Mouse (Mus musculus) MEL (cell line): ENCODE results near the gene Rpl3. TPM values are rescaled to one million over a fixed set of nuclear protein-coding genes. Genes with fewer than 3 reads are reported as not detected.

Experiments
- DNase-seq: peaks from one replicate; pipeline ENCODE4 v3.0.0; 2011; ENCODE audit warnings: low read depth, low spot score
- H3K27ac ChIP-seq: 2 replicates; pipeline ENCODE4 v1.5.1; 2012; ENCODE audit warnings: low read depth, mild to moderate bottlenecking, control low read depth, low read length, moderate library complexity; ENCODE audit not compliant: control insufficient read depth
- H3K27me3 ChIP-seq, 2 experiments: fragments of 150-350 bp in 1 of 2; sonication (generic) in 1 of 2; 2 replicates each; pipeline ENCODE4 v1.6.1; 2012; ENCODE audit warnings: low read length in 2 of 2, mild to moderate bottlenecking in 2 of 2, improper control_type of control experiment in 1 of 2, moderate library complexity in 1 of 2; ENCODE audit not compliant: insufficient read depth in 2 of 2, control insufficient read depth in 1 of 2
- H3K36me3 ChIP-seq, 2 experiments: 2 replicates each; pipeline ENCODE4 v1.6.1; 2012 to 2014; ENCODE audit warnings: low read length in 2 of 2, improper control_type of control experiment in 1 of 2, inconsistent platforms in 1 of 2, mild to moderate bottlenecking in 1 of 2; ENCODE audit not compliant: insufficient read depth in 2 of 2, control insufficient read depth in 1 of 2
- H3K4me1 ChIP-seq, 2 experiments: fragments of 150-350 bp in 1 of 2; sonication (generic) in 1 of 2; 2 replicates each; pipeline ENCODE4 v1.6.1; 2012; ENCODE audit warnings: low read length in 2 of 2, improper control_type of control experiment in 1 of 2, mild to moderate bottlenecking in 1 of 2; ENCODE audit not compliant: insufficient read depth in 2 of 2, control insufficient read depth in 1 of 2
- H3K4me3 ChIP-seq, 2 experiments: fragments of 150-350 bp in 1 of 2; sonication (generic) in 1 of 2; 2 replicates each; pipeline ENCODE4 v1.5.1; 2012; ENCODE audit warnings: low read depth in 2 of 2, low read length in 2 of 2, mild to moderate bottlenecking in 2 of 2, moderate library complexity in 2 of 2, control low read depth in 1 of 2, improper control_type of control experiment in 1 of 2; ENCODE audit not compliant: control insufficient read depth in 1 of 2, insufficient read depth in 1 of 2
- H3K79me2 ChIP-seq: 2 replicates; pipeline ENCODE4 v1.6.1; 2012; ENCODE audit warnings: mild to moderate bottlenecking, low read length, moderate library complexity; ENCODE audit not compliant: control insufficient read depth, poor library complexity, insufficient read depth
- H3K9ac ChIP-seq: 2 replicates; pipeline ENCODE4 v1.6.1; 2012; ENCODE audit warnings: low read depth, mild to moderate bottlenecking, control low read depth, low read length, moderate library complexity; ENCODE audit not compliant: control insufficient read depth, poor library complexity, severe bottlenecking
- H3K9me3 ChIP-seq: fragments of 150-350 bp; sonication (generic); replicated peaks from 2 replicates; pipeline ENCODE4 v1.6.1; 2012; ENCODE audit warnings: mild to moderate bottlenecking, low read length, improper control_type of control experiment, moderate library complexity; ENCODE audit not compliant: insufficient read depth
- CHD1 ChIP-seq: IDR thresholded peaks from 2 replicates; pipeline ENCODE4 v1.6.1; 2012; ENCODE audit warnings: low read depth, mild to moderate bottlenecking, inconsistent platforms, low read length, improper control_type of control experiment
- CHD2 ChIP-seq: IDR thresholded peaks from 2 replicates; pipeline ENCODE4 v1.6.1; 2011; ENCODE audit warnings: low read length, improper control_type of control experiment
- CTCF ChIP-seq, 3 experiments: IDR thresholded peaks in 2 of 3; conservative IDR thresholded peaks in 1 of 3; 2 replicates each; pipeline ENCODE4 v1.5.1; 2011 to 2012; ENCODE audit warnings: low read length in 3 of 3, low read depth in 2 of 3, mild to moderate bottlenecking in 2 of 3, improper control_type of control experiment in 1 of 3, inconsistent platforms in 1 of 3, mixed read lengths in 1 of 3, moderate library complexity in 1 of 3; ENCODE audit not compliant: control insufficient read depth in 1 of 3, insufficient read depth in 1 of 3, poor library complexity in 1 of 3, severe bottlenecking in 1 of 3
- ELF1 ChIP-seq: IDR thresholded peaks from 2 replicates; pipeline ENCODE4 v1.6.1; 2014; ENCODE audit warnings: low read depth, mild to moderate bottlenecking, inconsistent platforms, low read length, improper control_type of control experiment, moderate library complexity
- EP300 ChIP-seq, 2 experiments: IDR thresholded peaks; 2 replicates each; pipeline ENCODE4 v1.6.1; 2011; ENCODE audit warnings: improper control_type of control experiment in 2 of 2, low read length in 2 of 2, low read depth in 1 of 2, mild to moderate bottlenecking in 1 of 2
- GATA1 ChIP-seq: IDR thresholded peaks from 2 replicates; pipeline ENCODE4 v1.6.1; 2011; ENCODE audit warnings: low read depth, low read length, improper control_type of control experiment
- MAFK ChIP-seq: IDR thresholded peaks from 2 replicates; pipeline ENCODE4 v1.6.1; 2011; ENCODE audit warnings: low read depth, mild to moderate bottlenecking, low read length, improper control_type of control experiment, borderline replicate concordance
- MAX ChIP-seq: IDR thresholded peaks from 2 replicates; pipeline ENCODE4 v1.6.1; 2011; ENCODE audit warnings: low read length, improper control_type of control experiment
- MEF2A ChIP-seq: IDR thresholded peaks from 2 replicates; pipeline ENCODE4 v1.6.1; 2014; ENCODE audit warnings: low read depth, mild to moderate bottlenecking, inconsistent platforms, low read length, improper control_type of control experiment; ENCODE audit not compliant: poor library complexity, insufficient replicate concordance, severe bottlenecking; ENCODE audit errors: extremely low read depth
- MYB ChIP-seq: IDR thresholded peaks from 2 replicates; pipeline ENCODE4 v1.6.1; 2011; ENCODE audit warnings: mild to moderate bottlenecking, low read depth, low read length, improper control_type of control experiment
- POLR2AphosphoS2 ChIP-seq: IDR thresholded peaks from 2 replicates; pipeline ENCODE4 v1.6.1; 2011; ENCODE audit warnings: low read length, improper control_type of control experiment
- SMC3 ChIP-seq: IDR thresholded peaks from 2 replicates; pipeline ENCODE4 v1.6.1; 2011; ENCODE audit warnings: low read depth, low read length, improper control_type of control experiment
- TAL1 ChIP-seq: IDR thresholded peaks from 2 replicates; pipeline ENCODE4 v1.6.1; 2012; ENCODE audit warnings: mild to moderate bottlenecking, inconsistent platforms, low read length, moderate library complexity, mixed read lengths
- UBTF ChIP-seq: IDR thresholded peaks from 2 replicates; pipeline ENCODE4 v1.6.1; 2012; ENCODE audit warnings: low read depth, mild to moderate bottlenecking, inconsistent platforms, low read length, improper control_type of control experiment, moderate library complexity, borderline replicate concordance; ENCODE audit not compliant: insufficient read depth
- polyA plus RNA-seq, 2 experiments: library from polyadenylated mRNA; stranded (reverse) in 1 of 2; unstranded in 1 of 2; fragments of >175 nt in 1 of 2; fragments of >200 nt in 1 of 2; gene quantifications; 2 replicates each; pipeline versions ENCODE4 v1.2.1 to v1.2.4; 2012; ENCODE audit warnings: low replicate concordance in 2 of 2, low read depth in 1 of 2; ENCODE audit not compliant: insufficient read length in 2 of 2, insufficient read depth in 1 of 2, missing spikeins in 1 of 2
- total RNA-seq: library from RNA; depleted of rRNA; stranded (reverse); fragments of 300-350 nt; gene quantifications from 2 replicates; pipeline ENCODE4 v1.2.3, GENCODE M21; 2012

The Rpl3 gene
- total and polyA plus RNA-seq, 3 experiments, result 543 to 1,686 (median 1,096) TPM

DNA sequence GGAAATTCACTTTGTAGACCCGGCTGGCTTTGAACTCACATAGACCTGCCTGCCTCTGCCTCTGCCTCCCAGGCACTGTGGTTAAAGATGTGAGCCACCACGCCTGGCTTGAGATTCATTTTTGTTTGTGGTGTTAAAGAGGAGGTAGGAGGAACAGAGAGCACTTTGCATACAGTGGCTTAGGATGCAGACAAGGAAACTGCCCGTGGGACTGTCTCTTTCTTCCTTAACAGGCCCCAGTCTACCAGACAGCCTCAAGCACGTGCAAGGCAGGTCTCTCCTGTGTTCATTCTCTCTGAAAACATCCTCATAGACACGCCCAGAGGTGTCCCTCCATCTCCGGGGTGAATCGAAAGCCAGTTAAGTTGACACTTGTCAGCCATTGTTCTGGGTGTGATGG is 57.3 kb downstream of the Rpl3 start:
- Histone ChIP-seq H3K4me1 (no peaks in the 10 kb centered on the region), H3K79me2 (no peaks in the 10 kb centered on the region), H3K36me3 (no peaks in the 10 kb centered on the region), H3K4me3 (no peak overlapping the region), H3K9me3 (no peaks in the 10 kb centered on the region), H3K27me3 (no peaks in the 10 kb centered on the region), H3K27ac (no peak overlapping the region), H3K9ac (no peak overlapping the region)
- no peak for DNase-seq
- no peak for TF ChIP-seq MAX
- TF ChIP-seq EP300 (IDR thresholded peaks at IDR 0.05; ENCODE audit: low read depth in 1 of 2, low read length in 2 of 2), result no peak
- no peak for TF ChIP-seq MAFK

DNA sequence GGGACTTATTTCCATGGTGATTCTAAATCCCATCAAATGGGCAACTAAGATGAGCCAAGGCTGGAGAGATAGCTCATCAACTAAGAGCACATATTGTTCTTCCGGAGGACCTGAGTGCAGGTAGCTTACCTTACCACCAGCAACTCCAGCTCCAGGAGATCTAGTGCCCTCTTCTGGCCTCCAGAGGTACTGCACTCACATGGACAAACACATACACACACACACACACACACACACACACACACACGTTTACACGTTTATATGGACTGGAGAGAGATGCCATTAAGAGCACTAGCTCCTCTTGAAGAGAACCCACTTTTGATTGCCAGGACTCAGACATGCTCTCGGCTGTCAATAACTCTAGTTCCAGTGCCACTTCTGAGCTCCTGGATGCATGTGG is 60.5 kb downstream of the Rpl3 start:
- H3K27ac ChIP-seq, result no peak overlapping the region
- no peak overlapping the region for H3K4me3 ChIP-seq
- H3K27me3 ChIP-seq, result no peaks in the 10 kb centered on the region
- TF ChIP-seq ELF1, result no peak
- no peak for TF ChIP-seq MYB
- TF ChIP-seq MAX, result no peak
- TF ChIP-seq CHD1, result no peak
- TF ChIP-seq TAL1, result no peak
- TF ChIP-seq POLR2AphosphoS2, result no peak
- TF ChIP-seq SMC3, result peak; percentile 18; the same call in 1 of the 2 replicates
- TF ChIP-seq UBTF, result no peak
- peak in 1 of 3 experiments; percentile 30; a peak in 1 of 6 replicates for TF ChIP-seq CTCF (IDR thresholded peaks at IDR 0.05 in 2 of 3, conservative IDR thresholded peaks at IDR 0.05 in 1 of 3; ENCODE audit: control insufficient read depth in 1 of 3, insufficient read depth in 1 of 3, low read depth in 2 of 3, low read length in 3 of 3, poor library complexity in 1 of 3, severe bottlenecking in 1 of 3)
- TF ChIP-seq CHD2, result no peak
- no peak for TF ChIP-seq GATA1
- no peak for TF ChIP-seq MEF2A
- TF ChIP-seq, all 39 proteins: peak for 2
- H3K79me2 ChIP-seq, result no peaks in the 10 kb centered on the region
- peaks cover 0 to 5% of the 10 kb centered on the region in 2 experiments; a peak in 2 of 4 replicates for H3K36me3 ChIP-seq
- no peak overlapping the region for H3K9ac ChIP-seq
- DNase-seq, result no peak
- H3K4me1 ChIP-seq, result peaks cover 0 to 12% of the 10 kb centered on the region in 2 experiments; a peak in 2 of 4 replicates
- no peaks in the 10 kb centered on the region for H3K9me3 ChIP-seq

DNA sequence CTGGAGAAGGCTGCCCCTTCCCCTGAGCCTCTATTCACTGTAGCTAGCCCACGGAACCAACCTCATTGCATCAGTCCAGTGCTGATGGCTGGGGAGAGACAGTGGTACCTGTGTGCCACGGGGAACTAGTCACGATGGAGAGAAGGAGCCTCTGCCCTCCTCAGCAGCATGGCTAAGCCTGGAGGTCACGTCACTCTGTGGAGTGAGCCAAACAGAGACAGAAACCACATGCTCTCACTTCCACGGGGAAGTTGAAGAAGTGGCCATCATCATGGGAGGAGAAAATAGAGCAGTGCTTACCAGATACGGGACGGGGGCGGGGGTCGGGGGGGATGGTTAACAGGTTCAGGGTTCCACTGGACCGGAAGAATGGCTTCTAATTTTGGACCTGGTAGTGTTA is 61.3 kb downstream of the Rpl3 start:
- Histone ChIP-seq H3K36me3 (peaks cover 0 to 5% of the 10 kb centered on the region in 2 experiments; a peak in 2 of 4 replicates), H3K79me2 (no peaks in the 10 kb centered on the region), H3K27ac (no peak overlapping the region), H3K9me3 (no peaks in the 10 kb centered on the region), H3K9ac (no peak overlapping the region), H3K4me3 (no peak overlapping the region), H3K4me1 (peaks cover 0 to 14% of the 10 kb centered on the region in 2 experiments; a peak in 2 of 4 replicates), H3K27me3 (no peaks in the 10 kb centered on the region)
- no peak for TF ChIP-seq SMC3
- DNase-seq, result no peak
